Mouse (Mus musculus) CH12.LX (cell line): ENCODE results near the gene Brca1. TPM values are rescaled to one million over a fixed set of nuclear protein-coding genes. Genes with fewer than 3 reads are reported as not detected.

Experiments used
- DNase-seq: peaks from one replicate; pipeline ENCODE4 v3.0.0-alpha.2; 2013; ENCODE audit errors: extremely low read depth
- H3K27ac ChIP-seq: 2 replicates; pipeline ENCODE4 v1.5.1; 2012; ENCODE audit warnings: low read depth, mild to moderate bottlenecking, control low read depth, moderate library complexity; ENCODE audit not compliant: insufficient read depth
- H3K27me3 ChIP-seq: replicated peaks from 2 replicates; pipeline ENCODE3; 2012; ENCODE audit warnings: inconsistent platforms
- H3K36me3 ChIP-seq, 2 experiments: replicated peaks in 1 of 2; 2 replicates each; pipeline versions ENCODE3 to v1.6.1; 2012; ENCODE audit warnings: inconsistent platforms in 1 of 2, low read length in 1 of 2, mild to moderate bottlenecking in 1 of 2, mixed read lengths in 1 of 2, moderate library complexity in 1 of 2; ENCODE audit not compliant: control insufficient read depth in 1 of 2, insufficient read depth in 1 of 2
- H3K4me1 ChIP-seq, 2 experiments: 2 replicates each; pipeline ENCODE4 v1.6.1; 2012; ENCODE audit warnings: inconsistent platforms in 1 of 2, moderate library complexity in 1 of 2; ENCODE audit not compliant: insufficient read depth in 2 of 2, control insufficient read depth in 1 of 2
- H3K4me2 ChIP-seq: 2 replicates; pipeline ENCODE4 v1.6.1; 2012; ENCODE audit warnings: low read depth, mild to moderate bottlenecking, control low read depth; ENCODE audit not compliant: poor library complexity, insufficient read depth, severe bottlenecking
- H3K4me3 ChIP-seq, 3 experiments: fragments of 150-350 bp in 1 of 3; sonication (generic) in 1 of 3; replicated peaks in 1 of 3; 2 replicates each; pipeline versions ENCODE3 to v1.5.1; 2011 to 2012; ENCODE audit warnings: low read depth in 2 of 3, low read length in 2 of 3, mild to moderate bottlenecking in 2 of 3, moderate library complexity in 2 of 3, control low read depth in 1 of 3, improper control_type of control experiment in 1 of 3, inconsistent platforms in 1 of 3, mixed read lengths in 1 of 3; ENCODE audit not compliant: poor library complexity in 1 of 3
- H3K79me2 ChIP-seq: replicated peaks from 2 replicates; pipeline ENCODE4 v1.6.1; 2012; ENCODE audit warnings: mild to moderate bottlenecking, moderate library complexity; ENCODE audit not compliant: control insufficient read depth, poor library complexity, insufficient read depth, severe bottlenecking; ENCODE audit errors: extremely low read depth
- H3K9ac ChIP-seq: 2 replicates; pipeline ENCODE4 v1.6.1; 2012; ENCODE audit warnings: low read depth, mild to moderate bottlenecking, control low read depth, moderate library complexity; ENCODE audit not compliant: insufficient read depth
- H3K9me3 ChIP-seq: replicated peaks from 2 replicates; pipeline ENCODE3; 2012; ENCODE audit warnings: low read length, inconsistent platforms, mixed read lengths
- BHLHE40 ChIP-seq: IDR thresholded peaks from 2 replicates; pipeline ENCODE4 v1.6.1; 2011; ENCODE audit warnings: mild to moderate bottlenecking, low read depth, low read length, improper control_type of control experiment
- CHD2 ChIP-seq: IDR thresholded peaks from 2 replicates; pipeline ENCODE4 v1.6.1; 2011; ENCODE audit warnings: low read length, improper control_type of control experiment
- CTCF ChIP-seq, 2 experiments: IDR thresholded peaks in 1 of 2; conservative IDR thresholded peaks in 1 of 2; 2 replicates each; pipeline ENCODE4 v1.5.1; 2011 to 2012; ENCODE audit warnings: low read depth in 2 of 2, low read length in 2 of 2, improper control_type of control experiment in 1 of 2, inconsistent platforms in 1 of 2, mild to moderate bottlenecking in 1 of 2, moderate library complexity in 1 of 2
- ELF1 ChIP-seq: IDR thresholded peaks from 2 replicates; pipeline ENCODE4 v1.6.1; 2014; ENCODE audit warnings: low read depth, mild to moderate bottlenecking, inconsistent platforms, low read length, improper control_type of control experiment
- EP300 ChIP-seq: IDR thresholded peaks from 2 replicates; pipeline ENCODE4 v1.6.1; 2011; ENCODE audit warnings: low read length, improper control_type of control experiment
- ETS1 ChIP-seq: conservative IDR thresholded peaks from 2 replicates; pipeline ENCODE4 v1.6.1; 2012; ENCODE audit warnings: low read depth, mild to moderate bottlenecking, inconsistent platforms, low read length, improper control_type of control experiment, moderate library complexity
- IRF4 ChIP-seq: IDR thresholded peaks from 2 replicates; pipeline ENCODE4 v1.6.1; 2014; ENCODE audit warnings: low read depth, mild to moderate bottlenecking, inconsistent platforms, low read length, improper control_type of control experiment
- JUN ChIP-seq: IDR thresholded peaks from 2 replicates; pipeline ENCODE4 v1.6.1; 2011; ENCODE audit warnings: low read depth, mild to moderate bottlenecking, low read length, improper control_type of control experiment, moderate library complexity; ENCODE audit not compliant: insufficient read depth
- JUND ChIP-seq: conservative IDR thresholded peaks from 2 replicates; pipeline ENCODE4 v1.6.1; 2011; ENCODE audit warnings: low read depth, low read length, improper control_type of control experiment
- KAT2A ChIP-seq: IDR thresholded peaks from 2 replicates; pipeline ENCODE4 v1.6.1; 2012; ENCODE audit warnings: low read length, improper control_type of control experiment, inconsistent platforms; ENCODE audit not compliant: insufficient replicate concordance
- MAFK ChIP-seq: IDR thresholded peaks from 2 replicates; pipeline ENCODE4 v1.6.1; 2011; ENCODE audit warnings: low read length, improper control_type of control experiment; ENCODE audit not compliant: insufficient replicate concordance
- MAX ChIP-seq: IDR thresholded peaks from 2 replicates; pipeline ENCODE4 v1.6.1; 2011; ENCODE audit warnings: low read length, improper control_type of control experiment
- MAZ ChIP-seq: IDR thresholded peaks from 2 replicates; pipeline ENCODE4 v1.6.1; 2012; ENCODE audit warnings: low read depth, mild to moderate bottlenecking, inconsistent platforms, low read length, improper control_type of control experiment, moderate library complexity
- MEF2A ChIP-seq: IDR thresholded peaks from 2 replicates; pipeline ENCODE4 v1.6.1; 2014; ENCODE audit warnings: low read depth, mild to moderate bottlenecking, inconsistent platforms, low read length, improper control_type of control experiment, borderline replicate concordance
- MXI1 ChIP-seq: IDR thresholded peaks from 2 replicates; pipeline ENCODE4 v1.6.1; 2011; ENCODE audit warnings: mild to moderate bottlenecking, low read depth, low read length, improper control_type of control experiment
- MYC ChIP-seq: IDR thresholded peaks from 2 replicates; pipeline ENCODE4 v1.6.1; 2011; ENCODE audit warnings: low read depth, mild to moderate bottlenecking, improper control_type of control experiment, low read length
- NRF1 ChIP-seq: IDR thresholded peaks from 2 replicates; pipeline ENCODE4 v1.6.1; 2014; ENCODE audit warnings: low read depth, mild to moderate bottlenecking, inconsistent platforms, low read length, improper control_type of control experiment, moderate library complexity
- PAX5 ChIP-seq: IDR thresholded peaks from 2 replicates; pipeline ENCODE4 v1.6.1; 2012; ENCODE audit warnings: low read length, inconsistent platforms, mixed read lengths
- RCOR1 ChIP-seq: conservative IDR thresholded peaks from 2 replicates; pipeline ENCODE4 v1.6.1; 2012; ENCODE audit warnings: low read depth, mild to moderate bottlenecking, inconsistent platforms, low read length, improper control_type of control experiment
- SMC3 ChIP-seq: IDR thresholded peaks from 2 replicates; pipeline ENCODE4 v1.6.1; 2011; ENCODE audit warnings: low read depth, low read length, improper control_type of control experiment
- TBP ChIP-seq: conservative IDR thresholded peaks from 2 replicates; pipeline ENCODE4 v1.6.1; 2011; ENCODE audit warnings: low read depth, low read length, improper control_type of control experiment
- TCF12 ChIP-seq: IDR thresholded peaks from 2 replicates; pipeline ENCODE4 v1.6.1; 2014; ENCODE audit warnings: low read depth, mild to moderate bottlenecking, inconsistent platforms, low read length, improper control_type of control experiment
- UBTF ChIP-seq: IDR thresholded peaks from 2 replicates; pipeline ENCODE4 v1.6.1; 2012; ENCODE audit warnings: low read depth, mild to moderate bottlenecking, inconsistent platforms, low read length, improper control_type of control experiment, moderate library complexity
- USF1 ChIP-seq: IDR thresholded peaks from 2 replicates; pipeline ENCODE4 v1.6.1; 2014; ENCODE audit warnings: low read depth, mild to moderate bottlenecking, inconsistent platforms, low read length, improper control_type of control experiment
- USF2 ChIP-seq: conservative IDR thresholded peaks from 2 replicates; pipeline ENCODE4 v1.6.1; 2011; ENCODE audit warnings: low read depth, low read length, improper control_type of control experiment
- ZKSCAN1 ChIP-seq: IDR thresholded peaks from 2 replicates; pipeline ENCODE4 v1.6.1; 2012; ENCODE audit warnings: low read depth, inconsistent platforms, low read length, improper control_type of control experiment, borderline replicate concordance
- ZMIZ1 ChIP-seq: IDR thresholded peaks from 2 replicates; pipeline ENCODE4 v1.6.1; 2012; ENCODE audit warnings: low read depth, mild to moderate bottlenecking, inconsistent platforms, low read length, improper control_type of control experiment
- dilution Hi-C: fragments of 300-500 bp; cut with MboI; formaldehyde crosslinking; loops from 2 replicates; pipeline ENCODE4 v1.14.3; 2020; ENCODE audit warnings: low sequenced_read_pairs; ENCODE audit not compliant: extremely low pct_unique_long_range_greater_than_20kb, extremely low pct_ligation_motif_present
- in situ Hi-C: fragments of 300-500 bp; cut with MboI; formaldehyde crosslinking; loops from 3 replicates; pipeline ENCODE4 v1.14.3; 2019; ENCODE audit warnings: low sequenced_read_pairs, low pct_ligation_motif_present, low pct_unique_long_range_greater_than_20kb, mixed read lengths
- polyA plus RNA-seq: library from polyadenylated mRNA; unstranded; fragments of >175 nt; gene quantifications from 2 replicates; pipeline ENCODE4 v1.2.1, GENCODE M21; 2012; ENCODE audit warnings: low read depth; ENCODE audit not compliant: insufficient read length
- total RNA-seq, 2 experiments: library from RNA; depleted of rRNA; stranded (reverse); fragments of 300-350 nt in 1 of 2; fragments of >200 nt in 1 of 2; gene quantifications; 2 replicates each; pipeline ENCODE4 v1.2.3; 2012 to 2014

The Brca1 gene
- total and polyA plus RNA-seq, 3 experiments, result 31.3 to 37.5 (median 33.0) TPM

GRCm38 (mm10) chr11:101465101-101465868, 86.5 kb downstream of the Brca1 start:
- peaks cover 22% of the 10 kb centered on the region for H3K27me3 ChIP-seq
- peak overlapping the region; percentile 70 for H3K27ac ChIP-seq
- peaks cover 13 to 21% of the 10 kb centered on the region in 2 experiments for H3K36me3 ChIP-seq
- dilution Hi-C loops (no loop called here), in situ Hi-C loops (no loop called here)
- peak overlapping the region; percentile 59 to 96 (median 63) for H3K4me3 ChIP-seq
- peaks cover 21 to 59% of the 10 kb centered on the region in 2 experiments for H3K4me1 ChIP-seq
- no peaks in the 10 kb centered on the region for H3K9me3 ChIP-seq
- H3K79me2 ChIP-seq, result no peaks in the 10 kb centered on the region
- H3K4me2 ChIP-seq, result peak overlapping the region; percentile 89
- TF ChIP-seq RCOR1 (no peak), ZMIZ1 (no peak), CTCF (conservative IDR thresholded peaks at IDR 0.05 in 1 of 2, IDR thresholded peaks at IDR 0.05 in 1 of 2; ENCODE audit: low read depth in 2 of 2, low read length in 2 of 2) (peak in 1 of 2 experiments; percentile 17; a peak in 1 of 4 replicates), MAFK (peak; percentile 62; the same call in 1 of the 2 replicates), NRF1 (peak; percentile 91), ZKSCAN1 (no peak), TBP (no peak), BHLHE40 (peak; percentile 94), MAZ (peak; percentile 95), KAT2A (0 out of 2 replicates have a peak, but pooled peaks have one; percentile 9), ELF1 (peak; percentile 30; the same call in 1 of the 2 replicates), MEF2A (peak; percentile 62; the same call in 1 of the 2 replicates), USF2 (peak; percentile 12; the same call in 1 of the 2 replicates), MAX (peak; percentile 58; the same call in 1 of the 2 replicates), CHD2 (0 out of 2 replicates have a peak, but pooled peaks have one; percentile 32), ETS1 (peak; percentile 71), JUND (no peak), JUN (no peak), UBTF (no peak), USF1 (peak; percentile 38; the same call in 1 of the 2 replicates), EP300 (no peak), TCF12 (0 out of 2 replicates have a peak, but pooled peaks have one; percentile 61), MXI1 (peak; percentile 79), SMC3 (no peak), MYC (peak; percentile 54), PAX5 (no peak), IRF4 (peak; percentile 31; the same call in 1 of the 2 replicates)
- DNase-seq, result peak; percentile 92
- H3K9ac ChIP-seq, result peak overlapping the region; percentile 24
